Mouse (Mus musculus) forebrain, embryonic 15.5 days (tissue): ENCODE data around the gene Ccdc47. TPM values are rescaled to one million over a fixed set of nuclear protein-coding genes. Genes with fewer than 3 reads are reported as not detected.

Experiments used
- ATAC-seq: fragments of 200-750 bp; cut with Nextera tagmentation; replicated peaks from 2 replicates; pipeline ENCODE4 v1.8.0; 2017; ENCODE audit warnings: mild to moderate bottlenecking, moderate TSS enrichment, moderate library complexity
- H3K27ac ChIP-seq: fragments of 300-500 bp; sonication (generic); replicated peaks from 2 replicates; pipeline ENCODE4 v1.5.1; 2015; ENCODE audit warnings: mild to moderate bottlenecking, inconsistent platforms
- H3K27me3 ChIP-seq: fragments of 300-500 bp; sonication (generic); 2 replicates; pipeline ENCODE4 v1.6.1; 2015; ENCODE audit warnings: inconsistent platforms
- H3K36me3 ChIP-seq: fragments of 300-500 bp; sonication (generic); 2 replicates; pipeline ENCODE4 v1.6.1; 2015; ENCODE audit warnings: mild to moderate bottlenecking, inconsistent platforms
- H3K4me1 ChIP-seq: fragments of 300-500 bp; sonication (generic); 2 replicates; pipeline ENCODE4 v1.6.1; 2015; ENCODE audit warnings: inconsistent platforms
- H3K4me2 ChIP-seq: fragments of 300-500 bp; sonication (generic); replicated peaks from 2 replicates; pipeline ENCODE4 v1.6.1; 2015; ENCODE audit warnings: mild to moderate bottlenecking, inconsistent platforms
- H3K4me3 ChIP-seq: fragments of 300-500 bp; sonication (generic); 2 replicates; pipeline ENCODE4 v1.5.1; 2015; ENCODE audit warnings: mild to moderate bottlenecking, inconsistent platforms
- H3K9ac ChIP-seq: fragments of 300-500 bp; sonication (generic); replicated peaks from 2 replicates; pipeline ENCODE4 v1.6.1; 2015; ENCODE audit warnings: mild to moderate bottlenecking, inconsistent platforms
- H3K9me3 ChIP-seq: fragments of 300-500 bp; sonication (generic); 2 replicates; pipeline ENCODE4 v1.6.1; 2016; ENCODE audit warnings: inconsistent platforms
- WGBS: fragments of 180-500 bp; shearing (Covaris S2); methylation state at CpG from one replicate; pipeline ENCODE4 v1.1.7; 2015; ENCODE audit warnings: mixed read lengths; 5-methylcytosine and 5-hydroxymethylcytosine counted together
- polyA plus RNA-seq: library from polyadenylated mRNA; unstranded; fragments of >200 nt; fragmentation: Nextera tagmentation; extraction: Ambion mirVana; gene quantifications from 2 replicates; pipeline ENCODE4 v1.2.1, GENCODE M21; 2015

The Ccdc47 gene
- polyA plus RNA-seq: 88.5 and 97.6 TPM in 2 replicates

GRCm38 (mm10) chr11:106215927-106216729, at the start of gene Ccdc47:
Ccdc47 (minus strand) TSS chr11:106216344.
- WGBS: under 1% methylated on average over 46 of the region's 46 CpGs
- peak within 1 kb of the TSS; percentile 96 for H3K9ac ChIP-seq
- H3K4me1 ChIP-seq: peaks cover 43% of the 10 kb centered on the region

GRCm38 (mm10) chr11:106265570-106265969, 49.4 kb upstream of the Ccdc47 start:
- Histone ChIP-seq H3K27ac (no peak overlapping the region), H3K4me1 (peaks cover 27% of the 10 kb centered on the region), H3K4me3 (no peak overlapping the region), H3K36me3 (peaks cover 66% of the 10 kb centered on the region), H3K27me3 (no peaks in the 10 kb centered on the region), H3K4me2 (no peak overlapping the region), H3K9me3 (no peaks in the 10 kb centered on the region), H3K9ac (no peak overlapping the region)
- ATAC-seq: no peak
- WGBS: 98% methylated on average over 4 of the region's 4 CpGs

More at GRCm38 (mm10) chr11:106215927-106216729, at the start of gene Ccdc47:
- no peaks in the 10 kb centered on the region for H3K9me3 ChIP-seq
- H3K4me2 ChIP-seq: peak within 1 kb of the TSS; percentile 64
- peak; percentile 98 for ATAC-seq
- peaks cover 18% of the 10 kb centered on the region for H3K36me3 ChIP-seq
- H3K27ac ChIP-seq: peak within 1 kb of the TSS; percentile 98
- H3K27me3 ChIP-seq: no peaks in the 10 kb centered on the region
- peak within 1 kb of the TSS; percentile 78 for H3K4me3 ChIP-seq

GRCm38 (mm10) chr11:106264988-106265387, 48.8 kb upstream of the Ccdc47 start:
- H3K27me3 ChIP-seq: no peaks in the 10 kb centered on the region
- H3K9ac ChIP-seq: no peak overlapping the region
- 93% methylated on average over 15 of the region's 15 CpGs for WGBS
- H3K9me3 ChIP-seq: no peaks in the 10 kb centered on the region
- no peak overlapping the region for H3K4me2 ChIP-seq
- no peak overlapping the region for H3K27ac ChIP-seq
- H3K36me3 ChIP-seq: peaks cover 67% of the 10 kb centered on the region
- ATAC-seq: no peak
- H3K4me3 ChIP-seq: no peak overlapping the region
- H3K4me1 ChIP-seq: peaks cover 22% of the 10 kb centered on the region

GRCm38 (mm10) chr11:106263963-106264362, 47.8 kb upstream of the Ccdc47 start:
- peaks cover 16% of the 10 kb centered on the region for H3K4me1 ChIP-seq
- no peaks in the 10 kb centered on the region for H3K9me3 ChIP-seq
- H3K27me3 ChIP-seq: no peaks in the 10 kb centered on the region
- H3K36me3 ChIP-seq: peaks cover 73% of the 10 kb centered on the region
- no peak for ATAC-seq
- no peak overlapping the region for H3K4me2 ChIP-seq
- H3K9ac ChIP-seq: no peak overlapping the region
- H3K4me3 ChIP-seq: no peak overlapping the region
- 90% methylated on average over 9 of the region's 9 CpGs for WGBS
- H3K27ac ChIP-seq: no peak overlapping the region

- Histone ChIP-seq H3K9me3 (no peaks in the 10 kb centered on the region), H3K4me1 (peaks cover 16% of the 10 kb centered on the region), H3K9ac (no peak overlapping the region), H3K36me3 (peaks cover 68% of the 10 kb centered on the region), H3K4me2 (no peak overlapping the region), H3K4me3 (no peak overlapping the region), H3K27me3 (no peaks in the 10 kb centered on the region), H3K27ac (no peak overlapping the region)
- ATAC-seq: no peak
- WGBS: 84% methylated on average over 14 of the region's 14 CpGs
These were observed 44.8 kb upstream of the Ccdc47 start for GRCm38 (mm10) chr11:106260826-106261450.

GRCm38 (mm10) chr11:106256775-106257174, 40.6 kb upstream of the Ccdc47 start:
- no peaks in the 10 kb centered on the region for H3K9me3 ChIP-seq
- ATAC-seq: no peak
- peaks cover 49% of the 10 kb centered on the region for H3K36me3 ChIP-seq
- WGBS: 71% methylated on average over 5 of the region's 5 CpGs
- H3K4me3 ChIP-seq: peak overlapping the region; percentile 92
- H3K4me2 ChIP-seq: peak overlapping the region; percentile 96
- H3K27me3 ChIP-seq: no peaks in the 10 kb centered on the region
- H3K27ac ChIP-seq: 0 out of 2 replicates have a peak overlapping the region, but pooled peaks have one; percentile 82
- H3K9ac ChIP-seq: peak overlapping the region; percentile 95
- peaks cover 25% of the 10 kb centered on the region for H3K4me1 ChIP-seq

GRCm38 (mm10) chr11:106255685-106256451, 39.7 kb upstream of the Ccdc47 start, which contains the start of the genes Ftsj3 and Psmc5:
Ftsj3 (minus strand) TSS chr11:106256079.
Psmc5 (plus strand) TSS chr11:106256154.
- peak; percentile 95 for ATAC-seq
- Histone ChIP-seq H3K27ac (peak within 1 kb of the TSS; percentile 82), H3K9ac (peak within 1 kb of the TSS; percentile 95), H3K4me2 (peak within 1 kb of the TSS; percentile 96), H3K4me3 (peak within 1 kb of the TSS; percentile 92), H3K27me3 (no peaks in the 10 kb centered on the region), H3K4me1 (peaks cover 25% of the 10 kb centered on the region), H3K9me3 (no peaks in the 10 kb centered on the region), H3K36me3 (peaks cover 49% of the 10 kb centered on the region)
- under 1% methylated on average over 42 of the region's 42 CpGs for WGBS

GRCm38 (mm10) chr11:106255174-106255573, 39.0 kb upstream of the Ccdc47 start:
- H3K9me3 ChIP-seq: no peaks in the 10 kb centered on the region
- no peaks in the 10 kb centered on the region for H3K27me3 ChIP-seq
- peak; percentile 3; the same call in 1 of the 2 replicates for ATAC-seq
- WGBS: 2% methylated on average over 22 of the region's 22 CpGs
- peak overlapping the region; percentile 96 for H3K4me2 ChIP-seq
- H3K4me3 ChIP-seq: peak overlapping the region; percentile 92
- H3K4me1 ChIP-seq: peaks cover 25% of the 10 kb centered on the region
- peak overlapping the region; percentile 95 for H3K9ac ChIP-seq
- H3K27ac ChIP-seq: peak overlapping the region; percentile 82; the same call in 1 of the 2 replicates
- peaks cover 51% of the 10 kb centered on the region for H3K36me3 ChIP-seq

- 27% methylated on average over 2 of the region's 2 CpGs for WGBS
- Histone ChIP-seq H3K36me3 (peaks cover 55% of the 10 kb centered on the region), H3K27me3 (no peaks in the 10 kb centered on the region), H3K27ac (no peak overlapping the region), H3K4me2 (peak overlapping the region; percentile 96), H3K4me3 (peak overlapping the region; percentile 92), H3K9ac (peak overlapping the region; percentile 95), H3K9me3 (no peaks in the 10 kb centered on the region), H3K4me1 (peaks cover 25% of the 10 kb centered on the region)
- ATAC-seq: no peak; the same call in 1 of the 2 replicates
These were observed 38.6 kb upstream of the Ccdc47 start for GRCm38 (mm10) chr11:106254767-106255166.

- H3K9me3 ChIP-seq: no peaks in the 10 kb centered on the region
- H3K4me2 ChIP-seq: no peak overlapping the region
- H3K4me3 ChIP-seq: no peak overlapping the region
- H3K9ac ChIP-seq: no peak overlapping the region
- H3K36me3 ChIP-seq: peaks cover 95% of the 10 kb centered on the region
- H3K27ac ChIP-seq: no peak overlapping the region
- no peaks in the 10 kb centered on the region for H3K4me1 ChIP-seq
- WGBS: 90% methylated on average over 7 of the region's 7 CpGs
- H3K27me3 ChIP-seq: no peaks in the 10 kb centered on the region
- ATAC-seq: no peak
These were observed 33.2 kb upstream of the Ccdc47 start for GRCm38 (mm10) chr11:106249326-106249725.

- Histone ChIP-seq H3K9me3 (no peaks in the 10 kb centered on the region), H3K4me1 (no peaks in the 10 kb centered on the region), H3K4me3 (no peak overlapping the region), H3K27ac (no peak overlapping the region), H3K4me2 (no peak overlapping the region), H3K9ac (no peak overlapping the region), H3K27me3 (no peaks in the 10 kb centered on the region), H3K36me3 (peaks cover 98% of the 10 kb centered on the region)
- 92% methylated on average over 1 of the region's 1 CpGs for WGBS
- no peak for ATAC-seq
These were observed 30.7 kb upstream of the Ccdc47 start for GRCm38 (mm10) chr11:106246834-106247233.
